Mouse (Mus musculus) hindbrain, embryonic 16.5 days (tissue): ENCODE measurements around the gene Tbc1d1. TPM values are rescaled to one million over a fixed set of nuclear protein-coding genes. Genes with fewer than 3 reads are reported as not detected.

Experiments
- ATAC-seq: fragments of 200-750 bp; cut with Nextera tagmentation; 2 replicates; pipeline ENCODE4 v1.8.0; 2017; ENCODE audit warnings: moderate TSS enrichment, moderate library complexity
- H3K27ac ChIP-seq: fragments of 300-500 bp; sonication (generic); 2 replicates; pipeline ENCODE4 v1.5.1; 2014; ENCODE audit warnings: low read depth, mild to moderate bottlenecking, control low read depth, low read length, moderate library complexity
- H3K27me3 ChIP-seq: fragments of 300-500 bp; sonication (generic); replicated peaks from 2 replicates; pipeline ENCODE4 v1.6.1; 2014; ENCODE audit warnings: low read length; ENCODE audit not compliant: control insufficient read depth, insufficient read depth
- H3K36me3 ChIP-seq: fragments of 300-500 bp; sonication (generic); 2 replicates; pipeline ENCODE4 v1.6.1; 2014; ENCODE audit warnings: mild to moderate bottlenecking, low read length, moderate library complexity, mixed read lengths; ENCODE audit not compliant: control insufficient read depth, insufficient read depth
- H3K4me1 ChIP-seq: fragments of 300-500 bp; sonication (generic); 2 replicates; pipeline ENCODE4 v1.6.1; 2014; ENCODE audit warnings: low read depth, low read length; ENCODE audit not compliant: control insufficient read depth, insufficient read depth
- H3K4me2 ChIP-seq: fragments of 300-500 bp; sonication (generic); 2 replicates; pipeline ENCODE4 v1.6.1; 2014; ENCODE audit warnings: mild to moderate bottlenecking, low read length, control low read depth, moderate library complexity
- H3K4me3 ChIP-seq: fragments of 300-500 bp; sonication (generic); 2 replicates; pipeline ENCODE4 v1.5.1; 2014; ENCODE audit warnings: mild to moderate bottlenecking, low read length, control low read depth, moderate library complexity
- H3K9ac ChIP-seq: fragments of 300-500 bp; sonication (generic); 2 replicates; pipeline ENCODE4 v1.6.1; 2014; ENCODE audit warnings: low read depth, mild to moderate bottlenecking, control low read depth, low read length, moderate library complexity
- H3K9me3 ChIP-seq: fragments of 300-500 bp; sonication (generic); 2 replicates; pipeline ENCODE4 v1.6.1; 2014; ENCODE audit warnings: mild to moderate bottlenecking, low read length, moderate library complexity; ENCODE audit not compliant: control insufficient read depth
- WGBS: fragments of 180-500 bp; shearing (Covaris S2); extraction: QIAGEN DNeasy Blood & Tissue Kit; methylation state at CpG from one replicate; pipeline ENCODE4 v1.1.7; 2014; 5-methylcytosine and 5-hydroxymethylcytosine counted together
- polyA plus RNA-seq: library from polyadenylated mRNA; unstranded; fragments of >200 nt; fragmentation: Nextera tagmentation; extraction: Ambion mirVana; gene quantifications from 2 replicates; pipeline ENCODE4 v1.2.1, GENCODE M21; 2015

Tbc1d1 gene
- polyA plus RNA-seq, 1 experiment from 2014 or later: 10.9 TPM

DNA sequence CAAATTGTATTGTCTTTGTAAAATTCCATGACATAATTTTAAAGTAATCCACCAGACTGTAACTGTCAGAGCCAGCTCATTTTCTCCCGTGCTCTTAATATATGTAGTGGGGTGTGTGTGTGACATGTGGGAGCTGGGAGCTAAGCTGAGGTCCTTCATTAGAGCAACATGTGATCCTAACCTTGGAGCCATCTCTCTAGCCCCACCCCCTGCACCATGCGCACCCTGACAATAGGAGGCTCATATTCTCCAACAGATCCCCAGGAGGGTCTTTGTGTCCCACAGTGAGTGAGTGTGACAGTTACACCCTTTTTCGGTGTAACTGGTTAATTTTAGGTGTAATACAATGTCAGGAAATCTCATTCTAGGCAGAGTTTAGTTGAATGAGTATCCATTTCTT lies 16.8 kb downstream of the Tbc1d1 start:
- H3K27ac ChIP-seq: no peak overlapping the region
- no peaks in the 10 kb centered on the region for H3K36me3 ChIP-seq
- no peak overlapping the region for H3K4me3 ChIP-seq
- H3K9ac ChIP-seq: no peak overlapping the region
- ATAC-seq: peak; percentile 34; the same call in 1 of the 2 replicates
- no peaks in the 10 kb centered on the region for H3K27me3 ChIP-seq
- H3K4me1 ChIP-seq: no peaks in the 10 kb centered on the region
- no peak overlapping the region for H3K4me2 ChIP-seq
- 76% methylated on average over 3 of the region's 3 CpGs for WGBS
- no peaks in the 10 kb centered on the region for H3K9me3 ChIP-seq

- H3K27ac ChIP-seq: no peak overlapping the region
- no peak overlapping the region for H3K4me3 ChIP-seq
- no peaks in the 10 kb centered on the region for H3K27me3 ChIP-seq
- 65% methylated on average over 16 of the region's 16 CpGs for WGBS
- no peaks in the 10 kb centered on the region for H3K9me3 ChIP-seq
- peak; percentile 30; the same call in 1 of the 2 replicates for ATAC-seq
- H3K36me3 ChIP-seq: no peaks in the 10 kb centered on the region
- H3K4me1 ChIP-seq: no peaks in the 10 kb centered on the region
- no peak overlapping the region for H3K4me2 ChIP-seq
- no peak overlapping the region for H3K9ac ChIP-seq
These were observed 17.2 kb downstream of the Tbc1d1 start for GRCm38 (mm10) chr5:64173302-64173701.

DNA sequence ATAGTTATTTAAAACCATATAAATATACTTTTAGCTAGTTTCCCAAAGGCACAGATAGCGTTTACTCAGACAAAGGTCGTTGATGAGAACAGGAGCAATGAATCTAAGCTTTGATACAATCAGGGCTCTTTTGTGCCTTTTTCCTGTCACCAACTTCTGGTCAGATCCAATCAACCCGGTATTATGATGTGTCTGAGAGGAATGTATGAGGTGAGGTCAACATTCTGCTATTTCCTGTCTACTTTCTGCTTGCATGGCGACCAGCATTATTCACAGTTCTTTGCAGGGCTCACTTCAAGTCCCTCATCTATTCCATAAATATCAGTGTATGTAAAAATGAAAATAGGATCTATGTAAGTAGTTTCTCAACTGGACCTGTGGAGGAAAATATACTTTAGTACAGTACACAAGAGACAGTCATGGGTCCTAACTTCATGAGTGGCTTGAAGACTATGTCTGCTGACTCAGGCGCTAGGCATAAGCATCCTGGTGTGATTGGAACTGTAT lies 18.4 kb downstream of the Tbc1d1 start:
- Histone ChIP-seq H3K4me2 (no peak overlapping the region), H3K27me3 (no peaks in the 10 kb centered on the region), H3K27ac (no peak overlapping the region), H3K36me3 (no peaks in the 10 kb centered on the region), H3K4me1 (no peaks in the 10 kb centered on the region), H3K4me3 (no peak overlapping the region), H3K9me3 (no peaks in the 10 kb centered on the region), H3K9ac (no peak overlapping the region)
- 85% methylated on average over 5 of the region's 5 CpGs for WGBS
- ATAC-seq: no peak

DNA sequence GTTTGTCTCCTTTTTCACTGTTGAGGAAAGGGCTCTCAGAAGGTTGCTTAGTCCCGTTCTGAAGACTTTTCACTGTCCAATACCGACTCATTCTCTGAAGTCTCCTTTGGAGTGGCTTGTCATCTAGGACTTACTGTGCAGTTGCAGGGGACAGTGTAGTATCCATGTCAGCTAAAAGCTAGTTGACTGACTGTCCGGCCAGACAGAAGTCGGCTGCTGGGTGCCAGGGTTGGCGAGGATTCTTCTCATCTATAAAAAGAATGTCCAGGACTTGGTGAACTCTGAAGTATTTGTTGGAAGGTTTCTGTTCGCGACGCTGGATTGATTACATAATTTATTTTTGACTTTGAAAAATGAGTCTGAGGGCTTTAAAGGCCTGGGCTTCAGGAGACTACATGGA lies 24.4 kb downstream of the Tbc1d1 start:
- no peak for ATAC-seq
- Histone ChIP-seq H3K27me3 (no peaks in the 10 kb centered on the region), H3K9me3 (no peaks in the 10 kb centered on the region), H3K27ac (no peak overlapping the region), H3K4me2 (no peak overlapping the region), H3K9ac (no peak overlapping the region), H3K4me1 (no peaks in the 10 kb centered on the region), H3K36me3 (no peaks in the 10 kb centered on the region), H3K4me3 (no peak overlapping the region)
- 77% methylated on average over 8 of the region's 8 CpGs for WGBS

DNA sequence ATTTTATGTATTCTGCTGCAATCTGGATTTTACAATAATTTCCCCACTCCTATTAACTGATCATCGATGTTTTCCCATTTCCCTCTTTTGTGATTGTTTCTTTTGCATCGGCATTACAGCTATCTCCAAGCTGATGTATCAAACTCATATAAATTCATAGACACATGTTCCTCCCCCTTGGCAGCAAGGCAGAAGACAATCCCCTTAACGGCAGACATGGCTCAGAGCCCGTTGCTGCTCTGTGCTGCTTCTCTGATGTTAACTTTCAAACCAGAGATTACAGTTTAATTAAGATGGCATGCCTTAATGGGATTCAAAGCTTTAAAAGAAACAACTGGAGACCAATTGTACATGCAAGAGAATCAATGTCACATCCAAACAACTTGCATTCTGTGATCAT lies 27.6 kb downstream of the Tbc1d1 start:
- Histone ChIP-seq H3K4me1 (no peaks in the 10 kb centered on the region), H3K36me3 (no peaks in the 10 kb centered on the region), H3K9ac (no peak overlapping the region), H3K27ac (no peak overlapping the region), H3K4me2 (no peak overlapping the region), H3K27me3 (no peaks in the 10 kb centered on the region), H3K9me3 (no peaks in the 10 kb centered on the region), H3K4me3 (no peak overlapping the region)
- 31% methylated on average over 4 of the region's 4 CpGs for WGBS
- no peak for ATAC-seq

- Histone ChIP-seq H3K4me2 (no peak overlapping the region), H3K9ac (no peak overlapping the region), H3K4me1 (no peaks in the 10 kb centered on the region), H3K36me3 (no peaks in the 10 kb centered on the region), H3K27me3 (no peaks in the 10 kb centered on the region), H3K27ac (no peak overlapping the region), H3K9me3 (no peaks in the 10 kb centered on the region), H3K4me3 (no peak overlapping the region)
- 56% methylated on average over 7 of the region's 7 CpGs for WGBS
- ATAC-seq: no peak
These were observed 29.2 kb downstream of the Tbc1d1 start for GRCm38 (mm10) chr5:64185257-64185656.

- 0 out of 2 replicates have a peak, but pooled peaks cover 3% of the 10 kb centered on the region for H3K9me3 ChIP-seq
- no peak overlapping the region for H3K4me2 ChIP-seq
- no peak overlapping the region for H3K4me3 ChIP-seq
- no peak overlapping the region for H3K9ac ChIP-seq
- no peaks in the 10 kb centered on the region for H3K36me3 ChIP-seq
- WGBS: 79% methylated on average over 5 of the region's 5 CpGs
- ATAC-seq: no peak
- H3K27me3 ChIP-seq: no peaks in the 10 kb centered on the region
- H3K27ac ChIP-seq: no peak overlapping the region
- H3K4me1 ChIP-seq: no peaks in the 10 kb centered on the region
These were observed 30.5 kb downstream of the Tbc1d1 start for GRCm38 (mm10) chr5:64186566-64186965.

DNA sequence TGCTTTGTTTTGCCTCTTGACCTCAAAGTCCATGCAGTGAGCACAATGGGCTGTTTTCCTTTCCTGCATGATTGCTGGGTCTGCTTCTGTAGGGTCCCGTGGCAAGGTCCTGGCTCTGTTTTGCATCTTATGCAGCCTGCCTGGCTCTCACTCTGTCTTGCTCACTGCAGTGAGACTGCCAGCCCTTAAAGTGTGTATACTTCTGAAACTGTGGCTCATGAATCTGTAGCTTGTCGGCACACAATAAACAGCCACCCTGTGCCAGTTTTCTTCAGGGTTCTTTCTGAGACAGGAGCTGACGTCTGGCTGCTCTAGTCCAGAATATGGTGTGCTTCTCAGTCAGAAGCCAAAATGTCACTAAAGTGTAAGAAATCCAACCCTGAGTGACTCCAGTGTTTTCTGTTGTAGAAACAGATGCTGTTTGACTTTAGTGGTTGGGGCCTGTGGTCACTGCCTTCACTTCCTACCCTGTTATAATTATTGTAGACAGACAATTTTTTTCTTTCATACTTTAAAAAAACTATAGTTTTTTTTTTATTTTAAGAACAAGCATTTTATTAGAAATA lies 32.1 kb downstream of the Tbc1d1 start:
- no peak overlapping the region for H3K4me3 ChIP-seq
- no peaks in the 10 kb centered on the region for H3K36me3 ChIP-seq
- H3K27me3 ChIP-seq: no peaks in the 10 kb centered on the region
- 45% methylated on average over 3 of the region's 3 CpGs for WGBS
- no peaks in the 10 kb centered on the region for H3K4me1 ChIP-seq
- H3K4me2 ChIP-seq: no peak overlapping the region
- H3K27ac ChIP-seq: no peak overlapping the region
- 0 out of 2 replicates have a peak, but pooled peaks cover 3% of the 10 kb centered on the region for H3K9me3 ChIP-seq
- H3K9ac ChIP-seq: no peak overlapping the region
- no peak for ATAC-seq

GRCm38 (mm10) chr5:64190892-64191291 lies 34.8 kb downstream of the Tbc1d1 start:
- H3K27ac ChIP-seq: no peak overlapping the region
- no peak overlapping the region for H3K4me3 ChIP-seq
- H3K4me2 ChIP-seq: no peak overlapping the region
- WGBS: 88% methylated on average over 5 of the region's 5 CpGs
- no peak for ATAC-seq
- 0 out of 2 replicates have a peak, but pooled peaks cover 3% of the 10 kb centered on the region for H3K9me3 ChIP-seq
- no peaks in the 10 kb centered on the region for H3K36me3 ChIP-seq
- no peaks in the 10 kb centered on the region for H3K4me1 ChIP-seq
- no peaks in the 10 kb centered on the region for H3K27me3 ChIP-seq
- H3K9ac ChIP-seq: no peak overlapping the region
